Comparison of ENCODE assay signal across 19 mouse cellular contexts in genomic region chr2:134268466-134268865, GRCm38 (mm10).
DNase-seq lines count a peak whose midpoint lies in the region; ATAC-seq and TF ChIP-seq lines count a peak whose summit lies in the region.
"Had no signal": no experiment of that assay in that cellular context is flagged by ENCODE, and none has a peak within 500 bp of the region (broad histone marks: within the 10 kb centered on the region; RNA-seq: fewer than 3 reads in every experiment).

No protein-coding gene starts in this region.

- WGBS in liver, embryonic 12.5 days (ENCODE audit: insufficient replicate concordance), result 21% methylated on average over 2 of the region's 2 CpGs
- 24% methylated on average over 2 of the region's 2 CpGs for WGBS in limb, embryonic 14.5 days

- no peaks in the 10 kb centered on the region for H3K4me1 ChIP-seq in liver, embryonic 12.5 days
- no peaks in the 10 kb centered on the region for H3K4me1 ChIP-seq in limb, embryonic 14.5 days (ENCODE audit: control insufficient read depth, insufficient read depth, low read length)
- H3K4me1 ChIP-seq: heart, embryonic 12.5 days had no signal

- H3K9ac ChIP-seq in liver, embryonic 12.5 days, result no peak overlapping the region
- no peak overlapping the region for H3K9ac ChIP-seq in limb, embryonic 14.5 days (ENCODE audit: low read depth, low read length, severe bottlenecking)
- H3K9ac ChIP-seq: heart, embryonic 12.5 days; liver, embryonic 14.5 days had no signal

- H3K36me3 ChIP-seq in liver, embryonic 12.5 days, result no peaks in the 10 kb centered on the region
- no peaks in the 10 kb centered on the region for H3K36me3 ChIP-seq in limb, embryonic 14.5 days (ENCODE audit: control insufficient read depth, insufficient read depth, low read length)
- H3K36me3 ChIP-seq: heart, embryonic 12.5 days had no signal

- H3K4me3 ChIP-seq in liver, embryonic 12.5 days, result no peak overlapping the region
- H3K4me3 ChIP-seq in limb, embryonic 14.5 days (replicated peaks; ENCODE audit: low read length), result no peak overlapping the region
- H3K4me3 ChIP-seq: heart, embryonic 12.5 days; layer of hippocampus, adult 2 months had no signal

- DNase-seq in adrenal gland, postnatal 10 days, result peak; percentile 28
- DNase-seq in adrenal gland, adult 2 months, result no peak
- DNase-seq in liver, result peak; percentile 2
- DNase-seq in embryo, embryonic 10.5 days (ENCODE audit: low spot score), result peak; percentile 62
- peak; percentile 18 for DNase-seq in limb, embryonic 14.5 days (ENCODE audit: low spot score)
- DNase-seq in frontal cortex, postnatal 14 days (ENCODE audit: low spot score in 2 of 2), result no peak
- DNase-seq in T-cell, adult 2 months (ENCODE audit: low spot score), result no peak
- DNase-seq: cerebellum, adult 9-11 months; gastrocnemius, postnatal 25 days; kidney, adult 18-20 months; right cerebral cortex, postnatal 4 days; thymus, postnatal 14 days had no signal

- H3K27me3 ChIP-seq in liver, embryonic 12.5 days (replicated peaks), result no peaks in the 10 kb centered on the region
- no peaks in the 10 kb centered on the region for H3K27me3 ChIP-seq in limb, embryonic 14.5 days (ENCODE audit: control insufficient read depth, insufficient read depth, low read length)
- H3K27me3 ChIP-seq: heart, embryonic 12.5 days had no signal

- no peak overlapping the region for H3K4me2 ChIP-seq in liver, embryonic 12.5 days
- H3K4me2 ChIP-seq in limb, embryonic 14.5 days (replicated peaks; ENCODE audit: low read depth, low read length, severe bottlenecking), result no peak overlapping the region
- H3K4me2 ChIP-seq: heart, embryonic 12.5 days had no signal

- H3K9me3 ChIP-seq in liver, embryonic 12.5 days (replicated peaks), result no peaks in the 10 kb centered on the region
- no peaks in the 10 kb centered on the region for H3K9me3 ChIP-seq in limb, embryonic 14.5 days (ENCODE audit: control insufficient read depth, low read length)
- H3K9me3 ChIP-seq: heart, embryonic 12.5 days had no signal

- no peak for TF ChIP-seq POLR2A in limb, embryonic 14.5 days (IDR thresholded peaks at IDR 0.05; ENCODE audit: borderline replicate concordance, extremely low read depth, insufficient read depth, insufficient read length)

- H3K27ac ChIP-seq in liver, embryonic 12.5 days, result no peak overlapping the region
- no peak overlapping the region for H3K27ac ChIP-seq in limb, embryonic 14.5 days (replicated peaks; ENCODE audit: low read depth, low read length)
- H3K27ac ChIP-seq: layer of hippocampus, adult 2 months; liver, embryonic 14.5 days had no signal

- ATAC-seq in liver, embryonic 12.5 days, result no peak
- no peak for ATAC-seq in limb, embryonic 14.5 days (ENCODE audit: low FRiP score, low read depth)
- ATAC-seq: activated CD4-positive, CD25-positive, alpha-beta regulatory T cell, adult 4 months; forebrain, embryonic 14.5 days; midbrain, embryonic 16.5 days had no signal

Comparison
In these comparisons a context has a peak if more than half of its experiments do, and no peak if none do; other contexts are left out.
1. DNase-seq: peak in adrenal gland, postnatal 10 days (single experiment), liver (single experiment), embryo, embryonic 10.5 days (single experiment) and limb, embryonic 14.5 days (single experiment); none in adrenal gland, adult 2 months (single experiment), frontal cortex, postnatal 14 days (0 of 2) and T-cell, adult 2 months (single experiment).